In genomic region chr15:83727626-83728025, GRCm38 (mm10) we compare ENCODE assay signal across 11 mouse cellular contexts. TPM values are rescaled to one million over a fixed set of nuclear protein-coding genes. Genes with fewer than 3 reads are reported as not detected.
DNase-seq lines count a peak whose midpoint lies in the region; ATAC-seq lines count a peak whose summit lies in the region.
"Had no signal": no experiment of that assay in that cellular context is flagged by ENCODE, and none has a peak within 500 bp of the region (broad histone marks: within the 10 kb centered on the region; RNA-seq: fewer than 3 reads in every experiment).

No protein-coding gene starts in this region.

- no peak overlapping the region for H3K27ac ChIP-seq in forebrain, embryonic 11.5 days (ENCODE audit: low read depth, low read length)
- no peak overlapping the region for H3K27ac ChIP-seq in forebrain, embryonic 12.5 days
- H3K27ac ChIP-seq: hindbrain, embryonic 15.5 days; neural tube, embryonic 12.5 days had no signal

- no peaks in the 10 kb centered on the region; the same call in 1 of the 2 replicates for H3K27me3 ChIP-seq in forebrain, embryonic 11.5 days (ENCODE audit: control insufficient read depth, insufficient read depth, low read length)
- peaks cover 50% of the 10 kb centered on the region for H3K27me3 ChIP-seq in forebrain, embryonic 12.5 days

- no peak overlapping the region for H3K4me2 ChIP-seq in forebrain, embryonic 11.5 days (ENCODE audit: low read depth, low read length, severe bottlenecking)
- H3K4me2 ChIP-seq in forebrain, embryonic 12.5 days: no peak overlapping the region
- H3K4me2 ChIP-seq: hindbrain, embryonic 15.5 days; neural tube, embryonic 12.5 days had no signal

- no peak overlapping the region for H3K4me3 ChIP-seq in forebrain, embryonic 11.5 days (ENCODE audit: low read depth, low read length)
- H3K4me3 ChIP-seq in forebrain, embryonic 12.5 days (replicated peaks): no peak overlapping the region
- H3K4me3 ChIP-seq: hindbrain, embryonic 15.5 days; neural tube, embryonic 12.5 days had no signal

- no peak overlapping the region for H3K9ac ChIP-seq in forebrain, embryonic 11.5 days (ENCODE audit: low read length)
- no peak overlapping the region for H3K9ac ChIP-seq in forebrain, embryonic 12.5 days
- H3K9ac ChIP-seq: hindbrain, embryonic 15.5 days; neural tube, embryonic 12.5 days had no signal

- H3K4me1 ChIP-seq in forebrain, embryonic 11.5 days (replicated peaks; ENCODE audit: control insufficient read depth, insufficient read depth, low read length): peaks cover 13% of the 10 kb centered on the region
- peaks cover 45% of the 10 kb centered on the region for H3K4me1 ChIP-seq in forebrain, embryonic 12.5 days

- DNase-seq in forebrain, embryonic 11.5 days (ENCODE audit: low spot score): peak; percentile 85
- DNase-seq in ovary, adult 18-20 months (ENCODE audit: low spot score): peak; percentile 15
- no peak for DNase-seq in ovary, postnatal 10 days (ENCODE audit: low spot score)
- DNase-seq in cerebellum, postnatal 36 days: peak; percentile 48 to 52
- DNase-seq in induced T-regulatory cell, adult 2 months (ENCODE audit: low read depth): peak; percentile 50
- DNase-seq in lung, postnatal 4 days: peak; percentile 34 to 70
- DNase-seq in thymus, postnatal 36 days: peak; percentile 9 to 18

- H3K36me3 ChIP-seq in forebrain, embryonic 11.5 days (ENCODE audit: control insufficient read depth, insufficient read depth, low read length): no peaks in the 10 kb centered on the region
- H3K36me3 ChIP-seq in forebrain, embryonic 12.5 days (replicated peaks): no peaks in the 10 kb centered on the region
- H3K36me3 ChIP-seq: hindbrain, embryonic 15.5 days; neural tube, embryonic 12.5 days had no signal

- WGBS in forebrain, embryonic 11.5 days: 11% methylated on average over 3 of the region's 3 CpGs
- WGBS in forebrain, embryonic 12.5 days: 11% methylated on average over 3 of the region's 3 CpGs

- no peak for ATAC-seq in forebrain, embryonic 11.5 days (replicated peaks; ENCODE audit: low FRiP score)
- ATAC-seq in forebrain, embryonic 12.5 days (ENCODE audit: low FRiP score): no peak
- ATAC-seq: Patski had no signal

- no peaks in the 10 kb centered on the region for H3K9me3 ChIP-seq in forebrain, embryonic 11.5 days (ENCODE audit: control insufficient read depth, low read length)
- no peaks in the 10 kb centered on the region for H3K9me3 ChIP-seq in forebrain, embryonic 12.5 days
- H3K9me3 ChIP-seq: hindbrain, embryonic 15.5 days; neural tube, embryonic 12.5 days had no signal

RNA-seq across cellular contexts. Expression of gene Scube1, which starts 2.8 kb away (rescaled TPM):
- polyA plus RNA-seq in forebrain, embryonic 11.5 days (2014; fragmentation: Nextera tagmentation; extraction: Ambion mirVana): 33.9 and 38.0 TPM in 2 replicates
- 17.9 and 20.4 TPM in 2 replicates for polyA plus RNA-seq in forebrain, embryonic 12.5 days (2016; fragmentation: Nextera tagmentation; extraction: Ambion mirVana)

RNA-seq across cellular contexts. Expression of gene Mpped1, which starts 51.6 kb away (rescaled TPM):
- 39.2 and 40.6 TPM in 2 replicates for polyA plus RNA-seq in forebrain, embryonic 11.5 days (2014; fragmentation: Nextera tagmentation; extraction: Ambion mirVana)
- 30.6 and 41.1 TPM in 2 replicates for polyA plus RNA-seq in forebrain, embryonic 12.5 days (2016; fragmentation: Nextera tagmentation; extraction: Ambion mirVana)
- polyA plus RNA-seq: Patski had no signal
